Mouse (Mus musculus): ENCODE measurements around the gene Pithd1.

DNA sequence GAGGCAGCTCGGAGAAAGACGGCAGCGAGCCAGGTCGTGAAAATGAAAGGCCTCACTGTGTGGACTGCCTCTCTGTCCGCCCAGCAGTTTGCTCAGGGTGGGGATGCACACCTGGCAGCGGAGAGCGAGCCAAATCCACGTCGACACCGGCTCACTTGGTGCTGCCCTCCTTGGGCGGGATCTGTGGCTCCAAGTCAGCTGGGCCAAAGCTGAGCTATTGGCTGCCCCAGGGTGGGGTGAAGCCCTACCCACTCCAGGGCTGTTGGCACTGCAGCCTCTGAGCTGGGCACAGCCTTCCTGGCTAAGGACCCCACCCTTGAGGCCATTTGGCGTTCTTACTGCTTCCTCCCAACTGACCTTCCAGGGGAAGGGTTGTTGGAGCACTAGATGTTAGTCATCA, 22.6 kb downstream of the Pithd1 start:
- TF ChIP-seq CTCF (IDR thresholded peaks at IDR 0.05; ENCODE audit: control insufficient read depth, insufficient read depth, insufficient replicate concordance, low read depth, low read length) = no peak
- TF ChIP-seq POLR2A (IDR thresholded peaks at IDR 0.05; ENCODE audit: control insufficient read depth, low read depth, low read length) = 0 out of 2 replicates have a peak, but pooled peaks have one; percentile 10
